Mouse (Mus musculus) thymus, adult 2 months (tissue): Measurements from ENCODE around the gene Galc. TPM values are rescaled to one million over a fixed set of nuclear protein-coding genes. Genes with fewer than 3 reads are reported as not detected.

ENCODE experiments used
- DNase-seq: peaks from one replicate; pipeline ENCODE4 v3.0.0; 2021
- H3K27ac ChIP-seq: fragments of 200-500 bp; 2 replicates; pipeline ENCODE4 v1.5.1; 2012; ENCODE audit warnings: low read length, control low read depth; ENCODE audit not compliant: control insufficient read depth, insufficient read depth
- H3K27me3 ChIP-seq: fragments of 200-500 bp; 2 replicates; pipeline ENCODE4 v1.6.1; 2012; ENCODE audit warnings: mild to moderate bottlenecking, low read length, moderate library complexity, mixed read lengths; ENCODE audit not compliant: control insufficient read depth, insufficient read depth
- H3K36me3 ChIP-seq: fragments of 200-500 bp; 2 replicates; pipeline ENCODE4 v1.6.1; 2012; ENCODE audit warnings: mild to moderate bottlenecking, low read length, moderate library complexity; ENCODE audit not compliant: control insufficient read depth, insufficient read depth
- H3K4me1 ChIP-seq: fragments of 200-500 bp; replicated peaks from 2 replicates; pipeline ENCODE4 v1.6.1; 2012; ENCODE audit warnings: low read length; ENCODE audit not compliant: control insufficient read depth, insufficient read depth
- H3K4me3 ChIP-seq: fragments of 200-500 bp; 2 replicates; pipeline ENCODE4 v1.5.1; 2012; ENCODE audit warnings: mild to moderate bottlenecking, low read length, control low read depth, moderate library complexity; ENCODE audit not compliant: control insufficient read depth, insufficient read depth
- CTCF ChIP-seq: fragments of 200-500 bp; IDR thresholded peaks from 2 replicates; pipeline ENCODE4 v1.5.1; 2012; ENCODE audit warnings: mild to moderate bottlenecking, control low read depth, low read length, moderate library complexity, borderline replicate concordance; ENCODE audit not compliant: control insufficient read depth, poor library complexity, insufficient read depth; ENCODE audit errors: extremely low read depth
- POLR2A ChIP-seq: fragments of 200-500 bp; IDR thresholded peaks from 2 replicates; pipeline ENCODE4 v1.6.1; 2012; ENCODE audit warnings: mild to moderate bottlenecking, low read length, control low read depth, moderate library complexity; ENCODE audit not compliant: control insufficient read depth, poor library complexity, insufficient read depth; ENCODE audit errors: extremely low read depth
- WGBS: fragments of 180-500 bp; shearing (Covaris S2); methylation state at CpG from one replicate; pipeline ENCODE4 v1.1.7; 2018; 5-methylcytosine and 5-hydroxymethylcytosine counted together
- polyA plus RNA-seq: library from polyadenylated mRNA; depleted of rRNA; stranded (reverse); fragments of >200 nt; gene quantifications from 2 replicates; pipeline ENCODE4 v1.2.3, GENCODE M21; 2012

Gene Galc
- polyA plus RNA-seq, 1 experiment: 9.3 TPM

- no peaks in the 10 kb centered on the region for H3K4me1 ChIP-seq
- TF ChIP-seq POLR2A (no peak), CTCF (no peak)
- no peaks in the 10 kb centered on the region for H3K27me3 ChIP-seq
- WGBS: 97% methylated on average over 3 of the region's 3 CpGs
- no peak for DNase-seq
- H3K4me3 ChIP-seq: no peak overlapping the region
- no peaks in the 10 kb centered on the region for H3K36me3 ChIP-seq
- H3K27ac ChIP-seq: no peak overlapping the region
Observed at GRCm38 (mm10) chr12:98284477-98284876, 25.2 kb upstream of the Galc start.

- Histone ChIP-seq H3K36me3 (no peaks in the 10 kb centered on the region), H3K4me3 (no peak overlapping the region), H3K27ac (0 out of 2 replicates have a peak overlapping the region, but pooled peaks have one; percentile 45), H3K27me3 (no peaks in the 10 kb centered on the region), H3K4me1 (no peaks in the 10 kb centered on the region)
- DNase-seq: no peak
- 59% methylated on average over 3 of the region's 3 CpGs for WGBS
- TF ChIP-seq CTCF (no peak), POLR2A (no peak)
Observed at GRCm38 (mm10) chr12:98283487-98283860, 24.2 kb upstream of the Galc start.

GRCm38 (mm10) chr12:98282776-98283486 lies 23.7 kb upstream of the Galc start:
- Histone ChIP-seq H3K36me3 (no peaks in the 10 kb centered on the region), H3K27me3 (no peaks in the 10 kb centered on the region), H3K4me3 (no peak overlapping the region), H3K27ac (0 out of 2 replicates have a peak overlapping the region, but pooled peaks have one; percentile 45), H3K4me1 (no peaks in the 10 kb centered on the region)
- no peak for DNase-seq
- WGBS: 72% methylated on average over 14 of the region's 14 CpGs
- TF ChIP-seq POLR2A: no peak
- TF ChIP-seq CTCF: no peak

- no peaks in the 10 kb centered on the region; the same call in 1 of the 2 replicates for H3K36me3 ChIP-seq
- 84% methylated on average over 8 of the region's 8 CpGs for WGBS
- no peak for DNase-seq
- TF ChIP-seq POLR2A (no peak), CTCF (no peak)
- no peaks in the 10 kb centered on the region for H3K4me1 ChIP-seq
- H3K27me3 ChIP-seq: no peaks in the 10 kb centered on the region
- no peak overlapping the region for H3K27ac ChIP-seq
- H3K4me3 ChIP-seq: no peak overlapping the region
Observed at GRCm38 (mm10) chr12:98280996-98281395, 21.7 kb upstream of the Galc start.

- peaks cover 3% of the 10 kb centered on the region; the same call in 1 of the 2 replicates for H3K36me3 ChIP-seq
- DNase-seq: peak; percentile 63
- no peaks in the 10 kb centered on the region for H3K27me3 ChIP-seq
- H3K4me1 ChIP-seq: no peaks in the 10 kb centered on the region
- no peak overlapping the region for H3K4me3 ChIP-seq
- H3K27ac ChIP-seq: no peak overlapping the region
- 30% methylated on average over 5 of the region's 5 CpGs for WGBS
- TF ChIP-seq POLR2A (no peak), CTCF (no peak)
Observed at GRCm38 (mm10) chr12:98280530-98280929, 21.3 kb upstream of the Galc start.

- H3K36me3 ChIP-seq: peaks cover 6% of the 10 kb centered on the region; the same call in 1 of the 2 replicates
- H3K27me3 ChIP-seq: no peaks in the 10 kb centered on the region
- WGBS: 90% methylated on average over 7 of the region's 7 CpGs
- H3K4me1 ChIP-seq: peaks cover 13% of the 10 kb centered on the region
- TF ChIP-seq CTCF (no peak), POLR2A (no peak)
- no peak overlapping the region for H3K4me3 ChIP-seq
- no peak for DNase-seq
- no peak overlapping the region for H3K27ac ChIP-seq
Observed at GRCm38 (mm10) chr12:98272433-98272832, 13.2 kb upstream of the Galc start.
